Mouse (Mus musculus) erythroblast, embryonic 14.5 days (primary cell): ENCODE measurements around the gene Actr3b.

ENCODE experiments used
- GATA1 ChIP-seq: IDR thresholded peaks from 2 replicates; pipeline ENCODE4 v1.6.1; 2012; ENCODE audit warnings: low read length, inconsistent platforms, mixed read lengths
- TAL1 ChIP-seq: IDR thresholded peaks from 3 replicates; pipeline ENCODE4 v1.6.1; 2012; ENCODE audit warnings: low read length, inconsistent platforms, mixed read lengths

- no peak for TF ChIP-seq TAL1
- TF ChIP-seq GATA1: no peak
These were observed 110.8 kb downstream of the Actr3b start for GRCm38 (mm10) chr5:25870632-25871031.
